Mouse (Mus musculus): ENCODE data around the gene Mfsd12. TPM values are rescaled to one million over a fixed set of nuclear protein-coding genes. Genes with fewer than 3 reads are reported as not detected.

Gene Mfsd12
- polyA plus RNA-seq (2015; fragmentation: Nextera tagmentation; extraction: Ambion mirVana): 10.7 and 11.0 TPM in 2 replicates

GRCm38 (mm10) chr10:81356991-81357844 lies at the start of gene Mfsd12:
Gene Mfsd12, plus strand, starts transcription at chr10:81357491.
- peak within 1 kb of the TSS; percentile 98 for H3K4me2 ChIP-seq
- no peaks in the 10 kb centered on the region for H3K27me3 ChIP-seq
- no peaks in the 10 kb centered on the region for H3K9me3 ChIP-seq
- peak within 1 kb of the TSS; percentile 78 for H3K4me3 ChIP-seq
- H3K27ac ChIP-seq: no peak within 1 kb of the TSS
- ATAC-seq (ENCODE audit: insufficient number of reproducible peaks, insufficient read depth, low FRiP score, low TSS enrichment, low read depth): peak; percentile 80
- WGBS: 2% methylated on average over 79 of the region's 79 CpGs
- H3K9ac ChIP-seq: peak within 1 kb of the TSS; percentile 84
- H3K36me3 ChIP-seq: peaks cover 18% of the 10 kb centered on the region
- H3K4me1 ChIP-seq: peaks cover 43% of the 10 kb centered on the region

GRCm38 (mm10) chr10:81309571-81309970 lies 47.7 kb upstream of the Mfsd12 start:
- no peak for ATAC-seq (ENCODE audit: insufficient number of reproducible peaks, insufficient read depth, low FRiP score, low TSS enrichment, low read depth)

DNA sequence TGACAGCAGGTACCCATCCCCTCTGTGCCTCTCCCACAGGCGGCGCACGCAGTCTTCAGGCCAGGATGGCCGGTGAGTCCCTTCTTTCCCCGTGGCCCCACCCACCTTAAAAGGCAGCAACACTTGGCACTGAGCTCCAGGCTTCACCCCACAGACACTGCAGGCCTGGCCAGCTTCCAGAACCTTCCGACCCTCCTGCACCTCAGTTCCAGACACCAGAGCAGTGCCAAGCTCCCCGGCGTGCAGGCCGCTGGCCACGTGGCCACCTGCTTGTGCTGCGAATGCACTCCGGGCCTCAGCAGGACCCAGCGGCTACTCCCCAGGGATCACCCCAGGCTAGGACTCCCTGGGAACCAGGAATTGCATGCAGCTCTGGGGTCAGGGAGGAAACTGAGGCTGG lies 43.7 kb upstream of the Mfsd12 start:
- 93% methylated on average over 13 of the region's 13 CpGs for WGBS
- Histone ChIP-seq H3K9ac (no peak overlapping the region), H3K36me3 (peaks cover 92% of the 10 kb centered on the region), H3K4me3 (no peak overlapping the region), H3K4me2 (no peak overlapping the region), H3K4me1 (peaks cover 24% of the 10 kb centered on the region), H3K27me3 (no peaks in the 10 kb centered on the region), H3K9me3 (no peaks in the 10 kb centered on the region), H3K27ac (no peak overlapping the region)
- no peak for ATAC-seq (ENCODE audit: insufficient number of reproducible peaks, insufficient read depth, low FRiP score, low TSS enrichment, low read depth)

More at GRCm38 (mm10) chr10:81309571-81309970, 47.7 kb upstream of the Mfsd12 start:
- Histone ChIP-seq H3K9me3 (no peaks in the 10 kb centered on the region), H3K9ac (no peak overlapping the region), H3K4me1 (no peaks in the 10 kb centered on the region), H3K27me3 (no peaks in the 10 kb centered on the region), H3K36me3 (peaks cover 96% of the 10 kb centered on the region), H3K4me3 (no peak overlapping the region), H3K4me2 (no peak overlapping the region), H3K27ac (no peak overlapping the region)
- 91% methylated on average over 5 of the region's 5 CpGs for WGBS

- ATAC-seq (ENCODE audit: insufficient number of reproducible peaks, insufficient read depth, low FRiP score, low TSS enrichment, low read depth): no peak
- peaks cover 30% of the 10 kb centered on the region for H3K4me1 ChIP-seq
- peaks cover 89% of the 10 kb centered on the region for H3K36me3 ChIP-seq
- 82% methylated on average over 7 of the region's 7 CpGs for WGBS
- H3K9me3 ChIP-seq: no peaks in the 10 kb centered on the region
- H3K4me3 ChIP-seq: no peak overlapping the region
- H3K4me2 ChIP-seq: no peak overlapping the region
- no peak overlapping the region for H3K9ac ChIP-seq
- H3K27ac ChIP-seq: no peak overlapping the region
- H3K27me3 ChIP-seq: no peaks in the 10 kb centered on the region
These were observed 43.1 kb upstream of the Mfsd12 start for GRCm38 (mm10) chr10:81314201-81314600.

GRCm38 (mm10) chr10:81315587-81315986 lies 41.7 kb upstream of the Mfsd12 start:
- peaks cover 75% of the 10 kb centered on the region for H3K36me3 ChIP-seq
- H3K4me2 ChIP-seq: no peak overlapping the region
- H3K4me1 ChIP-seq: peaks cover 36% of the 10 kb centered on the region
- 94% methylated on average over 16 of the region's 16 CpGs for WGBS
- H3K9me3 ChIP-seq: no peaks in the 10 kb centered on the region
- ATAC-seq (ENCODE audit: insufficient number of reproducible peaks, insufficient read depth, low FRiP score, low TSS enrichment, low read depth): no peak
- H3K4me3 ChIP-seq: no peak overlapping the region
- H3K27ac ChIP-seq: no peak overlapping the region
- 0 out of 2 replicates have a peak overlapping the region, but pooled peaks have one; percentile 67 for H3K9ac ChIP-seq
- H3K27me3 ChIP-seq: no peaks in the 10 kb centered on the region

DNA sequence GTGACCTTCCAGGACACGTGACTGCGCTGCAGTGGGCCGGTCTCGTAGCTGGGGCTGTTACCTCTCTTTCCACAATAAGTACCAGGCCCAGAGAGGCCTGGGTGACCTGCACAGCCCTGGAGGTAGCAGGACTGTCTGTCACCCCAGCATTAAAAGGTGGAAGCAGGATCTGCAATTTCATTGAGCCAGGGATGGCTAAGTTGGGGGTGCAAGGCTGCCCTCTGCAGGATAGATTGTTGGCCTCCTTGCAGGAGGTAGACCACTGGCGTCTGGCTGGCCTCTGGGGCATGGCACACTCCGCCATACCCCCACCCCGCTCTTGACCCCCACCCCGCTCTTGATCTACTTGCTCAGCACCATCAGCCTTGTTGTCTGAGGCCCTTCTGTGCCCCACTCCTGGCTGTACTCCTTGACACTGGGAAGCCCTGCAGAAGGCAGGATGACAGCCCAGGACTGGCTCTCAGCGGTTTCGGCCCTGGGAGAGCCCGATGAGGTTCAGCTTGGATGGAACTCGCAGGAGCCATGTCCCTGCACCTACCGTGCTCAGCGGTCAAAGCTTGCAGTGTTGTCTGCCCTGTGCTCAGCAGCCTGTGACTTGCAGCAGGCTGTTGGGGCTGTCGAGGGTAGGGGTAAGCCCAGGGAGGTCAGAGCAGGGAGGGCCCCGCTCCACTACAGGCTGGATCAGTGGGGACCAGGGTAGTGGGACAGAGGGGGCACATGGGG lies 40.8 kb upstream of the Mfsd12 start:
- 44% methylated on average over 16 of the region's 16 CpGs for WGBS
- Histone ChIP-seq H3K4me2 (peak overlapping the region; percentile 57), H3K36me3 (peaks cover 66% of the 10 kb centered on the region), H3K4me3 (peak overlapping the region; percentile 29), H3K9ac (peak overlapping the region; percentile 67), H3K9me3 (no peaks in the 10 kb centered on the region), H3K4me1 (peaks cover 36% of the 10 kb centered on the region), H3K27me3 (no peaks in the 10 kb centered on the region), H3K27ac (peak overlapping the region; percentile 33; the same call in 1 of the 2 replicates)
- no peak for ATAC-seq (ENCODE audit: insufficient number of reproducible peaks, insufficient read depth, low FRiP score, low TSS enrichment, low read depth)

DNA sequence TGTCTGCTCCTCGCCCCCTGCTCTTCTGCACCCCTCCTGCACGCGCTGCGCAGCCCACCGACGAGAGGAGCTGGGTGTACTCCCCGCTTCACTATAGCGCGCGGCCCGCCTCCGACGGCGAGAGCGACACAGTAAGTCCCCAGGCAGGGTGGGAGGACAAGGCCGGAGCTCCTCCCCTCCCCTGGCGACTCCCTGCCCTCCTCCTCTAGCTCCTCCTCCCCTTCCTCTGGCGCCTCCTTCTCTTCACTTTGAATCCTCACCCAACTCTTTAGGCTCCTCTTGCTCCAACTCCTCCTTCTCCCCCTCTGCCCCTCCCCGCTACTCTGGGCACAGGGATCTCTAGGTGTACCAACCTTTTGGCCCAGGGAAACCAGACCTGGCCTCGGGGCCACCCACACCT lies 40.0 kb upstream of the Mfsd12 start:
- ATAC-seq (ENCODE audit: insufficient number of reproducible peaks, insufficient read depth, low FRiP score, low TSS enrichment, low read depth): no peak
- Histone ChIP-seq H3K4me3 (peak overlapping the region; percentile 29), H3K9ac (peak overlapping the region; percentile 67), H3K9me3 (no peaks in the 10 kb centered on the region), H3K27me3 (no peaks in the 10 kb centered on the region), H3K27ac (peak overlapping the region; percentile 45; the same call in 1 of the 2 replicates), H3K4me2 (peak overlapping the region; percentile 57), H3K36me3 (peaks cover 59% of the 10 kb centered on the region), H3K4me1 (peaks cover 43% of the 10 kb centered on the region)
- 13% methylated on average over 20 of the region's 20 CpGs for WGBS

- Histone ChIP-seq H3K27me3 (no peaks in the 10 kb centered on the region), H3K4me2 (peak overlapping the region; percentile 90), H3K27ac (peak overlapping the region; percentile 93), H3K4me1 (peaks cover 47% of the 10 kb centered on the region), H3K36me3 (peaks cover 59% of the 10 kb centered on the region), H3K9me3 (no peaks in the 10 kb centered on the region), H3K9ac (peak overlapping the region; percentile 69), H3K4me3 (peak overlapping the region; percentile 96)
- ATAC-seq (ENCODE audit: insufficient number of reproducible peaks, insufficient read depth, low FRiP score, low TSS enrichment, low read depth): no peak
- WGBS: 88% methylated on average over 13 of the region's 13 CpGs
These were observed 38.5 kb upstream of the Mfsd12 start for GRCm38 (mm10) chr10:81318589-81319329.

- WGBS: 38% methylated on average over 8 of the region's 8 CpGs
- Histone ChIP-seq H3K9ac (peak overlapping the region; percentile 69), H3K4me3 (peak overlapping the region; percentile 96), H3K4me2 (peak overlapping the region; percentile 90), H3K9me3 (no peaks in the 10 kb centered on the region), H3K36me3 (peaks cover 59% of the 10 kb centered on the region), H3K27ac (peak overlapping the region; percentile 93), H3K27me3 (no peaks in the 10 kb centered on the region), H3K4me1 (peaks cover 47% of the 10 kb centered on the region)
- ATAC-seq (ENCODE audit: insufficient number of reproducible peaks, insufficient read depth, low FRiP score, low TSS enrichment, low read depth): no peak
These were observed 38.0 kb upstream of the Mfsd12 start for GRCm38 (mm10) chr10:81319330-81319699.

DNA sequence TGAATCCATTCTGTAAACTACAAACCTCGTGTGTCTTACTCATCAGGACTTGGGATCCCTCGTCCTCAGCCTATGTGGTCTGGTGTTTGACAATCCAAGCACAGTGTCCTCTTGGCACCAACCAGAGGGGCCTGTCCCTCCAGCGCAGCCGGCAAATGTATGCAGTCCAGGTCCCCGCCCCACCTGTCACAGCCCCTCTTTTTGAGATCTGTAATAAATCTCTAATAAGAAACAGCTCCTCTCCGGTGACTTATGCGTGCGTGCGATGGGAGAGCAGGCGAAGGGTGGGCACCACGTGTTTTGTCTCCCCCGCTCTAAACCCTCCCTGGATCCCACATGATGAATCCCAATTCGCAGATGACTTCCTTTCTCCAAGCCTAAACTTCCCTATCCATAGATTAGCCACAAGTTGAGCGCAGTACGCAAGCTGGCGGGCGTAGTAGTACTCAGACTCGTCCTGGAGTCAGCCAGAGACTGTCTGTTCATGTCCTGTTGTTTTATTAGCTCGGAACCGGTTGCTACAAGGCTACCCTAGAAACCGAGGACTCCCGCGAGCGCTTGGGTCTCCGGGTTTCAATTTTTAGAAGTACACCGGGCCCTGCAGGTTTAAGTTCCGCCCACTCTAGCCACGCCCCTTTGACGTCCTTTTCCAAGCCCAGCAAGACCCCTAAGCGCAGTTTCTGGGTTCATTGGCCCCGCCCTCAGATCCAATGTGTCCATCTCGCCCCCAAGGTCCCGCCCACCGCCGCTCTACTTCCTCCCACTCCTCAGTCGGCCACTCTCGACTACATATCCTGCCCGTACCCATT lies 37.3 kb upstream of the Mfsd12 start:
- peak overlapping the region; percentile 93 for H3K27ac ChIP-seq
- no peaks in the 10 kb centered on the region for H3K9me3 ChIP-seq
- no peaks in the 10 kb centered on the region for H3K27me3 ChIP-seq
- H3K9ac ChIP-seq: peak overlapping the region; percentile 69
- peak overlapping the region; percentile 90 for H3K4me2 ChIP-seq
- peaks cover 47% of the 10 kb centered on the region for H3K4me1 ChIP-seq
- H3K36me3 ChIP-seq: peaks cover 59% of the 10 kb centered on the region
- ATAC-seq (ENCODE audit: insufficient number of reproducible peaks, insufficient read depth, low FRiP score, low TSS enrichment, low read depth): peak; percentile 87
- under 1% methylated on average over 38 of the region's 38 CpGs for WGBS
- peak overlapping the region; percentile 96 for H3K4me3 ChIP-seq
